Mouse (Mus musculus): ENCODE data around the gene Zfp217.

The Zfp217 gene

DNA sequence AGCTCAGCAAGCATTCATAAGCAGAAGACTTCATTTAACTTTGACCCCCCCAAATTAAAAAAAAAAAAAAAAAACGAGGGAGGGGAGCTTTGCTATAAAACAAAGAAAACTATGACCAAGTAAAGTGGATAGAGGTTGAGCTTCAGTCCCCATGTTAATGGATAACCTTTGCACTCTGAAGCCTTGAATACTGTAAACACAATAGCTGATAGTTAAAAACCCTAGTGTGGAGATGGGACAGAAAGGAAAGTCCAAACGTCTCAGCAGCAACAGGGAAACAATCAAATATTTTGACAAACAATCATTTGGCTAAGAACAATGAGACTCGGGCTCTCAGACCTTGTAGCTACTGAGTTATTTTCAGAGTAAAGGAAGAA, 15.2 kb downstream of the Zfp217 start:
- no peak for DNase-seq (ENCODE audit: low read depth)

DNA sequence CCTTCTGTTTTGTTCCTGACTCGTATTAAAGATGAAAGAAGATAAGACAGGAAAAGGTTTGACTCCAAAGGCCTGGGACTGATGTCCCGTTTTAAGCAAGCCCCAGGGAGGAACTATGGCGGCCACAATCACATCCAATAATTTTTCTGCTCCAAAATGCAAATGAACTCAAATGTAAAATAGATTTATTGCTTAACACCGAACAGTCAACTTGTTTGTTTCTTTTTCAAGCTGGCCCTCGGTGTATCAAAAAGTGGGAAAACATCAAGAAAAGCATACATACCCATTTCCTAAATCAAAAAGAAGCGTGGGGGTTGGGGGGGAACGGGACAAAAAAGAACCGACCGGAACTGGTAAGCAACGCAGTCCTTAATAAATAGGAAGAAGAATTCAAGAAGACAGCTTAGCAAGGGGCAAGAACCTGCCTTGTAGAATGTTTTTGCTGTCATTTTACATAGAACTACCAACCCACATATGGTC, 15.9 kb downstream of the Zfp217 start:
- no peak for DNase-seq (ENCODE audit: low read depth)

DNA sequence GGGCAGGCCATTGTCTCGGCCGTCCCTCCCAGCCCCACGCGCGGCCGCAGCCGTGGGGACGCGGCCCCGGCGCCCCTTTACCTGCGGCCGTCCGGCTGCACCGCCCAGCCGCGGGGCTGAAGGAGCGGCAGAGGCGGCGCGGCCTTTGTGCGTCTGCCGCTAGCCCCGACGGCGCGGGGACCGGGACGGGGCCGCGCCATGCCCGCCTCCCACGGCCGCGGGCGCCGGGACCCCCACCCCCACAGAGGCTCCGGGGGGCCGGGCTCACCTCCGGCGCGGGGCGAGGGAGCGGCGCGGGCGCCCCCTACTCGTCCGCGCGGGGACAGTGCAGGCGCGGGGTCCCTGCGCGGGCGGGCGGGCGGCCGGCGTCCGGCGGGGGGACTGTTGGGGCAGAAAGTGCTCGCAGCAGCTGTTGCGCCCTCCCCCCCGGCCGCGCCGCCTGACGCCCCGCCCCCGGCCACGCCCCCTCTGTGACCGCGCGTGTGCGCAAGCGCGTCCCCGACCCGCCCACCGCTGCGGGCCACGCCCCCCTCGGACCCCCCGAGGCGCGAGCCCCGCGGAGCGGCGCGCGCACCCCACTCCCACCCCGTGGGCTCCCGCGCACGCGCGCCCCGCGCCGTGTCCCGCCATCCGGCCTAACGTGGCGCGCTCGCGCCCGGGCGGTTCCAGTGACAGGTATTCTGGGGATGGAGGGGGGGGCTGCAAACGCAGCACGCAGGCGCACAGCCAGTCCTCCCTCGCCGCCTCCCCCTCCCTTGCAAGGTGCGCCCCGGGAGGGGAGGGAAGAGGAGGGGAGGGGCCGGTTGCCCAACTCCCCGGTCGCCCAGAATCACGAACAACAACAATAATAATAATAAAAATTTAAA, 16.9 kb downstream of the Zfp217 start:
- DNase-seq (ENCODE audit: low read depth) = no peak

- no peak for DNase-seq (ENCODE audit: low read depth)
Observed at GRCm38 (mm10) chr2:170129923-170130779, 17.8 kb downstream of the Zfp217 start.

- no peak for DNase-seq (ENCODE audit: low read depth)
Observed at GRCm38 (mm10) chr2:170129248-170129922, 18.5 kb downstream of the Zfp217 start.

DNA sequence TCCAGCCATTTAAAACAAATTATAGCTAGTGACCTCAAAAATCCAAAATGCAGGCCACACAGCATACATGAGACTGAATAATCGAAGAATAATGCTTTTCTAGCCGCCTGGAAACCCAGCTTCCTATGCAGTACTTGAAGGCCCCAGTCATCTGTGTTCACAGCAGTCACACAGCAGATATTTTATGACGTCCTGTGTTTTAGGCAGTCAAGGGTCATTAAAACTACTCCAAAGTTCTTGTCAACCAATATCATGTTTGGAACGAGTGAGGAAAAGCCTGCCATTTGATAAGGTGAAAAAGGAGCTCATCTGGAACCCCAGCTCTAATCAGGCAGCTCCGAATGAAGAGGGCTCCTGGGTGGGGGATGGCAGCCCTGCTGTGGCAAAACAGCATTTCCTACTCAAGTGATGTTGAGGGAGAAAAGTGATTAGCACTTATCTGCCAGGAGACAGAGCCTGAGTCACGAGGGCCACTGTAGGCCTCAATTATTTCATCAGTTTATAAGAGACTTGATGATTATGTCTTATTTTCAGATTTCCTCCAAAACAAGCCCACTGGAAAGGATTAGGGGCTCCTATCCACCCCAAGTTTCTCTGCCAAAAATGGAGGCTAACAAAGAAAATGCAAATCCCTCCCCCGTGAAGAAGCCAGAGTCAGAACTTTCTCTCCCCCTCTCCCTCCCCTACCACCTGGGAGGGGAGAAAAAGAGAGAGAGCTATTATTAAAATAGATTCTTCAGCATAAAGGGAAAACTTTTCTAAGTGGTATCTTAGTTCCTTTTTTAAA, 19.2 kb downstream of the Zfp217 start:
- DNase-seq (ENCODE audit: low read depth) = no peak

- no peak for DNase-seq (ENCODE audit: low read depth)
Observed at GRCm38 (mm10) chr2:170127523-170127922, 20.4 kb downstream of the Zfp217 start.

GRCm38 (mm10) chr2:170126266-170126665, 21.6 kb downstream of the Zfp217 start:
- DNase-seq (ENCODE audit: low read depth) = no peak

DNA sequence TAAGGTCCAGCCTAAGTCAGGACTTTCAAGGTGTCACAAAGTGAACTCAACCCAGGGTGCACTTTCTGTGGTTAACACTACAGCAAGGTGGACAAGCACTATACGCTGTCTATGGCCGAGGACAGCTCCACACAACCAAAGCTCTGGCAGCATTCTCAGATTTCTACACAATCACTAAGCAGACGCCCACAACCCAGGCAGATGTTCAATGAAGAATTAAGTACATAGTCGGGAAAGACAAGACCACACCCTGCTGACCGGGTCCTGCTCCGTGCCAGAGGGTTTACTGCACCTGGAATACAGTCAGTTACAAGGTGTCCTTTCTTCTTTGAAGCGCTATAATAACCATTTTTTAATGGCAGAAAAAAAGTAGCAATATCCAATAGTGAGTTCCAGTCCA, 25.7 kb downstream of the Zfp217 start:
- DNase-seq (ENCODE audit: low read depth) = no peak

- peak; percentile 80 for DNase-seq (ENCODE audit: low read depth)
Observed at GRCm38 (mm10) chr2:170120139-170121027, 27.5 kb downstream of the Zfp217 start.

- peak; percentile 48 for DNase-seq (ENCODE audit: low read depth)
Observed at GRCm38 (mm10) chr2:170116704-170117281, 31.1 kb downstream of the Zfp217 start.

GRCm38 (mm10) chr2:170110306-170110705, 37.6 kb downstream of the Zfp217 start:
- no peak for DNase-seq (ENCODE audit: low read depth)

- no peak for DNase-seq (ENCODE audit: low read depth)
Observed at GRCm38 (mm10) chr2:170109528-170109927, 38.4 kb downstream of the Zfp217 start.

DNA sequence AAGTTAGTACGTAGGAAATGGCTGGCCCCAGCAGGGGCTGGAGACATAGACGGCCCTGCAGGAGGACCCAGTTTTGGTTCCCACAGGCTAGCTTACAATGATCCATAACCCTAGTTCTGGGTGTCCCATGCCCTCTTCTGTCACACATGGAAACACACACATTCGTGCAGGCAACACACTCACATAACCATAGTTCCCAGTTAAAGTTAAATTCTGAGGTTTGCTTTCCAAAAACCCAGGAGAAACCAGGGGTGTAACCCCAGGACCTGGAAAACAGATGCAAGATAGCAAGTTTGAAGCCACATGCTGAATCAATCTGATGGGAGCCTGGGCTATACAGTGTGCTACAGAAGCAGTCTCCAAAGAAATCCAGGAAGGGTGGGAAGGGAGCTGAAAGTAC, 40.1 kb downstream of the Zfp217 start:
- DNase-seq (ENCODE audit: low read depth) = no peak

- DNase-seq (ENCODE audit: low read depth) = no peak
Observed at GRCm38 (mm10) chr2:170106000-170106399, 41.9 kb downstream of the Zfp217 start.

DNA sequence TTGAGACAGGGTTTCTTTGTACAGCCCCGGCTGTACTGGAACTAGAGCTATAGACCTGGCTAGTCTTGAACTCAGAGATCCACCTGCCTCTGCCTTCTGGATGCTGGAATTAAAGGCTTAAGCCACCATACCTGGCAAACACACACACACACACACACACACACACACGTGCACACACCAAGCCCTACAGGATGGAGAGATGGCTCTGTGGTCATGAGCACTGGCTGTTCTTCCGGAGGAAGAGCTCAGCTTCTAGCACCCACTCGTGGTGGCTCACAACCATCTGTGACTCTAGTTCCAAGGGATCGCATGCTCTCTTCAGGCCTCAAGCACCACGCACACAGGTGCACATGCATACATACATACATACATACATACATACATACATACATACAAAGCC, 43.5 kb downstream of the Zfp217 start:
- no peak for DNase-seq (ENCODE audit: low read depth)

DNA sequence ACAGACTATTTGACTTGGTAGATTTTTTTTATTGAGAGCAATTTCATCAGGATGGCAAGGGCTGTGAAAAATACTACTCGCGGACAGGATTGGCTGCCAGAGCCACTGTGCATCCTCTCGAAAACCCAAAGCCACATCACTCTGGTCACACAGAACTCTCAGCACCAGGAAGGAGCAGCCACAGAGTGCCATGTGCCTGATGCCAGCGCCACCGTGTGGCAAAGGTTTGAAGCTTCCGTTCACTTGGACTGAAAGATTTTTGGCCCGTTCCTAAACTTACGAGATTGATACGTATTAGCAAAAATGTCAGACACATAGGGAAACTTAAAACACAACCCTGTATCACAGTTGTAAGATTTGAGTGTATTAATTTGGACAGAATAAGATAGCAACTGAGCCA, 44.1 kb downstream of the Zfp217 start:
- DNase-seq (ENCODE audit: low read depth) = no peak

DNA sequence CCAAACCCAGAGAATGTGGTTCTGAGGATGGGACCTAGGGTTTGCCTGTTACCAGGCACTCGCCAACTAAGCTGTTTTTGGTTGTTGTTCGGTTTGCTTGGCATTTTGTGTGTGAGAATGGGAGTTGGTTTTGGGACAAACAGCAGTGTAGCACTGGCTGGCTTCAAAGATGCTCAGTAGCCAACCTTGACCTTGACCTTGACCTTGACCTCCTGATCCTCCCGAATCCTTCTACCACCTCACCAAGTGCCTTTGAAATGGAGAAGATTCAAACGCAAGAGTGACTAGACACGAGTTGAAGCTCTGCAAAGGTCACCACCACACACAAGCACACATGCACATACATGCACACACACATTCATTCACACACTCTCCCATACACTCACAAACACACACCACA, 44.6 kb downstream of the Zfp217 start:
- no peak for DNase-seq (ENCODE audit: low read depth)

GRCm38 (mm10) chr2:170101932-170102331, 46.0 kb downstream of the Zfp217 start:
- DNase-seq (ENCODE audit: low read depth) = no peak

DNA sequence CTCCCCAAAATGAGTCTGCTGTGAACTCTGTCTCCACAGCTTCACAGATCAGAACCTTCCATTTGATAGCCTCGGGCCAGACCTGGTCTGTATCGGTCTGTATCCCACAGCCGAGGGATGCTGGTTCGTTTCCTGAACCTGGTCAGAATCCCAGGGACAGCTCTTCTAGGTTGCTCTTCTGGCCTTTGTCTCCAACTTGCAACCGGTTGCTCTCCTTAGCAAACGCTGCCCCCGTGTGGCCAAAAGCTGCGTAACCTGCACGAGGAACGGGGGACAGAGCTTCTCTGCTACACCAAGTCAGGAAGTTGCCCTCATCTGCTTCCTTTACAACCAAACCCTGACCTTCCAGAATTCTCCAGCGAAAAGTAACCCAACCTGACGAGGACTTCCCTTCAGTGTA, 46.8 kb downstream of the Zfp217 start:
- peak; percentile 61 for DNase-seq (ENCODE audit: low read depth)
